Mouse (Mus musculus): ENCODE measurements around the gene Strip2.

Strip2 gene

GRCm38 (mm10) chr6:29916530-29917382, at the start of gene Strip2:
Gene Strip2 (plus strand): TSS chr6:29917012.
- DNase-seq, result peak; percentile 91

DNA sequence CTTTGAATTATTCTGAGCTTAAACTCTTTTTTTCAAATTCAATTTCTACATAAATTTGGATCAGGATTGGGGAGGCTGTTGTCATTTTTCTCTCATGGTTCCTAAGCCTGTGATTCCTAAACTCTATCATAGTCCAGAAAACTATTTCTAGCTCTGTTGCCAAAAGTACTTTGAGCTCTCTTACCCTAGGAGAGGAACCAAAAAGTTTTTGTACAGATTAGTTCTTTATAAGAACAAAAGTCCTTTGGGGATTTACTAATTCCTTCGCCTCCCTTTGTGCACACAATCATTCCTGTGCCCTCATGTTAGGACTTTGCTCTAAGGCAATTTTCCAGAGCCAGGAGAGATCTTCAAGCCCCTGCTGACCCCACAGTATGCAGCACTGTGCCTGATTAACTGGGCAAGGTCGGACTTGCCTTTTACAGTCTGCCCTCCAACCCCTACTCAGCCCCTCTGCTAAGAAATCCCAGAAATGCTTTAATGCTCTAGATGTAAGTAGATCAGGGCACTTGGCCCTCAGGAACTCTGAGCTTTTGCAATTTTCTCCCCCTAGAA, 48.4 kb upstream of the Strip2 start:
- no peak for DNase-seq

DNA sequence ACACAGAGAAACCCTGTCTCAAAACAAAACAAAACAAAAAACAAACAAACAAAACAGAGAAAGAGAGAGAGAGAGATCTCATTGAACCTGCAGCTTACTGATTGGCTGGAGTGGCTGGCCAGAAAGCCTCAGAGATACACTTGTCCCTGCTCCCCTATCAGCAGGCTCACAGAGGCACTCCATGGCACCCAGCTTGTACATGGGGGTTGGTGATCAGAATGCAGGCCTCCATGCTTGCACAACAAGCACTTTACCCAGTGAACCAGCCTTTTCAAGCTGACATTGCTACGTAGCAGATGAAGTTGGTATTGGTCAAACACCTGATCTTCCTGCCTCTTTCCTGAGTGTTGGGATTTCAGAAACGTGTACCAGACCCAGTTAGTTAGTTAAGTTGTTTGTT, 43.2 kb upstream of the Strip2 start:
- DNase-seq, result no peak

GRCm38 (mm10) chr6:29875576-29875975, 41.2 kb upstream of the Strip2 start:
- DNase-seq, result no peak

GRCm38 (mm10) chr6:29876782-29877181, 40.0 kb upstream of the Strip2 start:
- DNase-seq, result no peak

DNA sequence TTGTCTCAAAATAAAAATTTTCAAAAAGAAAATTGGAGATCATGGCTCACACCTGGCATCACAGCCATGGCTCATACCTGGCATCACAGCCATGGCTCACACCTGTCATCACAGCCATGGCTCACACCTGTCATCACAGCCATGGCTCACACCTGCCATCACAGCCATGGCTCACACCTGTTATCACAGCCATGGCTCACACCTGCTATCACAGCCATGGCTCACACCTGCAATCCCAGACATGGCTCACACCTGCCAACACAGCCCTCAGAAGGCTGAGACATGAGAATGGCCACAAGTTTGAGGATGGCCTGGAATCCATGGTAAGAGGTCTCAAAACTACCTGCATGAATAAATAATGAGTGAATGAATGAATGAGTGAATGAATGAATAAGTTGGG, 37.2 kb upstream of the Strip2 start:
- DNase-seq, result no peak

DNA sequence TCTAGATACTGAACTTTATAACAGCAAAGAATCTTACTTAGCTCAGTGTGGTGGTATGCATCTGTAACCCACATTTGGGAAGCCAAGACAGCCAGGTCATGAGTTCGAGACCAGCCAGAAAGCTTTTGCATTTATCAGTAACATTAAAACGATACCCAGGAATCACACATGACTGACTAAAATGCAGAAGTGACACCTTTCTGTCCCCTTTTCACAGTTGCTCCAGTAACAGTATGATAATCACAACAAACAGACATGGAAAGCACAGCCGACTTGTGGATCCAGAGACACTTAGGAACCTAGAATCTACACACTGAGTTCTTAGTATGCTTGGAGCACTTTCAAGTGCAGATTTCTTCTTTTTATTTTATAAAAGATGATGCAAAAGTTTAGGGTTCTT, 36.0 kb upstream of the Strip2 start:
- DNase-seq, result no peak

- no peak for DNase-seq
These were observed 34.9 kb upstream of the Strip2 start for GRCm38 (mm10) chr6:29881936-29882335.

DNA sequence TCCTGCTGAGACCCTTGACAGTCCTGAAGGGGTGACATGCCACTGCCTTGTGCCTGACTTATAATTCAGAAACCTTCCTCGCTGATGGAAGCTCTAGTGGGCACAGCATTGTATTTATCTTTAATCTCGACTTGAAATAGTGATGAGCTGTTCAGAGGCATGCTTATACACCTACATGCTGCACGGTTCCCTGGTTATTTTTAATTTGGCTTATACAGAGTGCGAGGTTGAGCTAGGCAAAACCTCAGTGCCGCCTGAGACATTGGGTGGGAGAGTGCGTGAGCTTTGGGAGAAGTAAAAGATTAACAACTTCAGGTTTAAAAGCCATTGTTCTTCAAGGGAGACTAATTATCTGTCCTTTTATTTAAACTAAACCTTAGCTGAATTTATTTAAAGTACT, 33.9 kb upstream of the Strip2 start:
- no peak for DNase-seq

GRCm38 (mm10) chr6:29891151-29891550, 25.7 kb upstream of the Strip2 start:
- DNase-seq, result no peak

GRCm38 (mm10) chr6:29896976-29897375, 19.8 kb upstream of the Strip2 start:
- no peak for DNase-seq

- no peak for DNase-seq
These were observed 15.4 kb upstream of the Strip2 start for GRCm38 (mm10) chr6:29901450-29901849.

DNA sequence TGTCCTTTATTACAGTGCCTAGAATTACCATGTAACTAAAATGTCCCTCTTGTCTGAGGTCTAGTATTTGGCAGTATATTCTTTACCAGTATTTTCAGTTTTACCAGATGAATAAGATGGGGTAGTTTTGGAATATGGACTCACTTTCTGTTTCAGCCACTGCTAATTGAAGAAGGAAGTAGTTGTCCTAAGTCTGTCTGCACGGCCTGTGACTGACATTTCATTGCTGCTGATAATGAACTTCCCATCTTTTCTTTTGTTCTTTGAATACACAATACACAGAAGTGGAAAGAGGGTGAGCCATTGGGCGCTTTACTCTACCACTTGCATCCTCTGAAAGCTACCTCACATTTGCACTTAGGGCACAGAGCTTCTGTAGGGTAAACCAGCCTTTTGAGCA, 14.6 kb upstream of the Strip2 start:
- no peak for DNase-seq

- DNase-seq, result no peak
These were observed 13.4 kb upstream of the Strip2 start for GRCm38 (mm10) chr6:29903343-29903914.

GRCm38 (mm10) chr6:29904281-29904680, 12.5 kb upstream of the Strip2 start:
- no peak for DNase-seq

DNA sequence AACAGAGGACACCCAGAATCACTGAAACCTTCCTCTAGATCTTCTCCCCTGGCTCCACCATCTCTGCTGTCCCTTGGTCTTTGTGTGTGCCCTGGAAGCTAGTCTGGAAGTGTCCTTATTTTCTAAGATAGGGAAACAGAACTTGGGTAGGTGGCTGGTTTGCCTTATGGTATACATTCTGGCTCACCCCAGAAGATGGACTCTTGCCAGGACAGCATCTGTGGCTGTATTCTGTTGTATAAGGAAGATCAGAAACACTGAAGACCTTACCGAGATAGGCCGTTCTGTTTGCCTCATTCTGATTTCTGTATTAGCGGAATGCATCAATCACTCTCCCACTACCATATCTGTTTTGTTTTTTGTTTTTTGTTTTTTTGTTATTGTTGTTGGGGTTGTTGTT, 6.2 kb upstream of the Strip2 start:
- DNase-seq, result no peak

DNA sequence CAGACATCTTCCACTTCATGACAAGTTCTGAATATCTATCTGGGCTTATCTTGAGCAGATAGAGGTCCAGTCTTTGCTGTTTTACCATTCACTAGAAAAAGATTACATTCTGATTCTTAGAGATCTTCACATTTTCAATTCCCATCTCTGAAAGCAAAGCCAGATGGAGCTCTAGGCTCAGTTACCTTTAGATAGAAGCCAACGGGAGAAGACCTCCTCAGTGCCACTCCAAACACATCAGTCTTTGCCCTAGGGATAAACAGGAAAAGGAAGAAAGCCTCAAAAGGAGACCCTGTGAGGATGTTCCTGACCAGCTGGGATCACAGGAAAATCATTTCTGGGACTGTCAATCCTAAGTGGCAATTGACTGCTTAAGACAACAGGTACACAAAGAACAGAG, 3.1 kb upstream of the Strip2 start:
- DNase-seq, result no peak

DNA sequence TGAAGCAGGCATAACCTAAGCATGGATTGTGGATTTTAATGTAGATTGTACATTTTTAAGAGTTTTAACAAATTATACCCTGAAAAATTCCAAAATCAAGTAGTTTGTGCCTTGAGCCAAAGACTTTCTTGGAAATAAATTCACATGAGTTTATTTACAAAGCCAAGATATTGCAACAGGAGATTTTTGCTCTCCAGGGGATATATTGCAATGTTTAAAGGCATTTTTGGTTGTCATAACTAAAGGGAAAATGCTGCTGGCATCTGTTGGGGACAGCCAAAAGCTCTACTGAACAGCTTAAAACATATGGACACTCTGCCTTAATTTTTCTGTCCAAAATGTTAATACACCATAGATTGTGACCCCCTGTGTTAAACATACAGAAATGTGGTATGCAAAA, 2.7 kb upstream of the Strip2 start:
- DNase-seq, result no peak

- no peak for DNase-seq
These were observed 976 bp upstream of the Strip2 start for GRCm38 (mm10) chr6:29915836-29916235.

DNA sequence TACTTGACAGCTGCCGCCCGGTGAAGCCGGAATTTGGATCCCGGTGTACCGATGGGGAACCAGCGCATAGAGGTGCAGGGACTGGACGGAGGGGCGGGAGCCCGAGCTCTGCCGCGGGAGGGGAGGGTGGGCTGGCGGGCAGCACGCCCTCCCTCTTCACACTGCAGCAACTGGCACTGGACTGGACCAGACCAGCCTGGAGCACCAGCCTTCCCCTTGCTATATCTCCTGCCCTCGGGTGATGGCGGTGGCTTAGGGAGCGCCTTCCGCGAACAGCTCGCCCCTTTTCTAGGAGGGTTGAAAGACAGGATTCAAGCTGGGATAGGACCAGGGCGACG, 540 bp downstream of the Strip2 start:
- DNase-seq, result peak; percentile 54

- DNase-seq, result no peak
These were observed 1.1 kb downstream of the Strip2 start for GRCm38 (mm10) chr6:29917947-29918346.

- DNase-seq, result peak; percentile 83
These were observed 6.7 kb downstream of the Strip2 start for GRCm38 (mm10) chr6:29923501-29923900.

- DNase-seq, result no peak
These were observed 8.9 kb downstream of the Strip2 start for GRCm38 (mm10) chr6:29925594-29926219.

DNA sequence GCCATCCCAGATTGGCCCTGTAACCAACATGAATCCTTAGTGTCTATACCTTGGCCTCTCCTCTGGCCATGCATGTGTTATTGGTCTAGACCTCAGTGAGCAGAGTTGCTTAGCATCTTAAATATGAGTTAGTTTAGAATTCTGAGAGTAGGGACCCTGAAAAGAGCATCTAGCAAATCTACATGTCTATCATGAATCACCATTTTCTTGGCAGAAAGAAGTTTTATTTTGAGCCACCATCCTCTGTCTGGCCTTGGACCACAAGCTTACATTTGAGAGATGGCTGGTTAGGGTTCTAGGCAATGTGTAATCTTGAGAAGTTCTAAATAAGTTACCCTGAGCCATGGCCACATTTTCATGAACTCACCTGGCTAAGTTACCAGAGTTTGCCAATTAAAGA, 13.3 kb downstream of the Strip2 start:
- DNase-seq, result no peak

Data from cerebellum, adult 11-12 months (tissue).